Mouse (Mus musculus) intestine, embryonic 14.5 days (tissue): ENCODE results near the gene Ero1lb. TPM values are rescaled to one million over a fixed set of nuclear protein-coding genes. Genes with fewer than 3 reads are reported as not detected.
"Not testable (repeated sequence)": the region's sequence is repeated elsewhere in the genome, so short reads cannot be mapped to it uniquely, and the experiment has no call there.

Experiments used
- ATAC-seq: fragments of 200-750 bp; cut with Nextera tagmentation; replicated peaks from 2 replicates; pipeline ENCODE4 v1.8.0; 2017; ENCODE audit warnings: low read depth, moderate number of reproducible peaks, moderate TSS enrichment, moderate library complexity; ENCODE audit not compliant: low FRiP score, low TSS enrichment
- DNase-seq: peaks from one replicate; pipeline ENCODE4 v3.0.0-alpha.2; 2018; ENCODE audit warnings: low spot score
- H3K27ac ChIP-seq: fragments of 300-500 bp; sonication (generic); 2 replicates; pipeline ENCODE4 v1.5.1; 2014; ENCODE audit warnings: low read depth, mild to moderate bottlenecking, control low read depth
- H3K27me3 ChIP-seq: fragments of 300-500 bp; sonication (generic); replicated peaks from 2 replicates; pipeline ENCODE4 v1.6.1; 2014; ENCODE audit warnings: low read length, control low read depth; ENCODE audit not compliant: control insufficient read depth, insufficient read depth
- H3K36me3 ChIP-seq: fragments of 300-500 bp; sonication (generic); 2 replicates; pipeline ENCODE4 v1.6.1; 2014; ENCODE audit warnings: low read length, control low read depth; ENCODE audit not compliant: control insufficient read depth, insufficient read depth
- H3K4me1 ChIP-seq: fragments of 300-500 bp; sonication (generic); replicated peaks from 2 replicates; pipeline ENCODE4 v1.6.1; 2014; ENCODE audit warnings: low read length, control low read depth, mixed read lengths; ENCODE audit not compliant: control insufficient read depth, insufficient read depth
- H3K4me2 ChIP-seq: fragments of 300-500 bp; sonication (generic); 2 replicates; pipeline ENCODE4 v1.6.1; 2014; ENCODE audit warnings: low read length
- H3K4me3 ChIP-seq: fragments of 300-500 bp; sonication (generic); 2 replicates; pipeline ENCODE4 v1.5.1; 2014; ENCODE audit warnings: low read depth, low read length, control low read depth, mixed read lengths
- H3K9ac ChIP-seq: fragments of 300-500 bp; sonication (generic); 2 replicates; pipeline ENCODE4 v1.6.1; 2014; ENCODE audit warnings: mild to moderate bottlenecking, low read length
- H3K9me3 ChIP-seq: fragments of 300-500 bp; sonication (generic); 2 replicates; pipeline ENCODE4 v1.6.1; 2016; ENCODE audit warnings: low read length, control low read depth; ENCODE audit not compliant: control insufficient read depth
- WGBS: fragments of 180-500 bp; shearing (Covaris S2); extraction: QIAGEN DNeasy Blood & Tissue Kit; methylation state at CpG from one replicate; pipeline ENCODE4 v1.1.7; 2014; 5-methylcytosine and 5-hydroxymethylcytosine counted together
- polyA plus RNA-seq: library from polyadenylated mRNA; unstranded; fragments of >200 nt; fragmentation: Nextera tagmentation; extraction: Ambion mirVana; gene quantifications from 2 replicates; pipeline ENCODE4 v1.2.1, GENCODE M21; 2014

The Ero1lb gene
- polyA plus RNA-seq, 1 experiment from 2014 or later = 6.7 TPM

GRCm38 (mm10) chr13:12562256-12562655, 3.4 kb upstream of the Ero1lb start:
- no peak for ATAC-seq
- 78% methylated on average over 4 of the region's 4 CpGs for WGBS

DNA sequence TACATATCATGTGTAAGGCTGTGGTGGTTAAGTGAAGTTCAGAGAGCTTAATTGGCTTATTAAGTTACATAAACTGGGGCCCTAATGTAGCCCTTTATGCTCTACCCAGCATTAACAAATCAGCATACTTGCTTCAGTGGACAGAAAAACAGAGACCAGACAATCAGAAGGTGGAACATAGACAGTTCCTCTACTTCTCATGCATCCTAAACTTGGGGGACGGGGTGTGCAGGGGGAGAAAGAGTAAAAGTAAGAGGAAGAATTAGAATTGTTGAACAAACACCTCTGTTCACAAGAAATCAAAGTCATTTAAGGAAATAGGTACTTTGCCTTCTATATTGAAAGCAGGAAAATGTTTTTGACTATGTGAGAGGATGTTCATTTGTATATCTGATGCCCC, 2.3 kb downstream of the Ero1lb start:
- H3K36me3 ChIP-seq = no peaks in the 10 kb centered on the region
- no peak overlapping the region for H3K4me3 ChIP-seq
- no peaks in the 10 kb centered on the region; the same call in 1 of the 2 replicates for H3K4me1 ChIP-seq
- no peak overlapping the region for H3K9ac ChIP-seq
- DNase-seq (no peak), ATAC-seq (no peak)
- 79% methylated on average over 1 of the region's 1 CpGs for WGBS
- no peaks in the 10 kb centered on the region for H3K9me3 ChIP-seq
- H3K4me2 ChIP-seq = no peak overlapping the region
- H3K27me3 ChIP-seq = no peaks in the 10 kb centered on the region
- H3K27ac ChIP-seq = no peak overlapping the region

More at GRCm38 (mm10) chr13:12562256-12562655, 3.4 kb upstream of the Ero1lb start:
- H3K27ac ChIP-seq = no peak overlapping the region
- no peak overlapping the region for H3K4me3 ChIP-seq
- no peaks in the 10 kb centered on the region; the same call in 1 of the 2 replicates for H3K4me1 ChIP-seq
- H3K4me2 ChIP-seq = no peak overlapping the region
- no peaks in the 10 kb centered on the region for H3K36me3 ChIP-seq
- H3K27me3 ChIP-seq = no peaks in the 10 kb centered on the region
- DNase-seq = no peak
- no peaks in the 10 kb centered on the region for H3K9me3 ChIP-seq
- no peak overlapping the region for H3K9ac ChIP-seq

- Histone ChIP-seq H3K9ac (no peak overlapping the region), H3K4me3 (no peak overlapping the region), H3K4me1 (no peaks in the 10 kb centered on the region; the same call in 1 of the 2 replicates), H3K36me3 (no peaks in the 10 kb centered on the region), H3K4me2 (no peak overlapping the region), H3K27ac (no peak overlapping the region), H3K9me3 (no peaks in the 10 kb centered on the region), H3K27me3 (no peaks in the 10 kb centered on the region)
- DNase-seq (no peak), ATAC-seq (no peak)
- WGBS = 64% methylated on average over 9 of the region's 9 CpGs
These were observed 3.2 kb downstream of the Ero1lb start for GRCm38 (mm10) chr13:12568597-12569469.

DNA sequence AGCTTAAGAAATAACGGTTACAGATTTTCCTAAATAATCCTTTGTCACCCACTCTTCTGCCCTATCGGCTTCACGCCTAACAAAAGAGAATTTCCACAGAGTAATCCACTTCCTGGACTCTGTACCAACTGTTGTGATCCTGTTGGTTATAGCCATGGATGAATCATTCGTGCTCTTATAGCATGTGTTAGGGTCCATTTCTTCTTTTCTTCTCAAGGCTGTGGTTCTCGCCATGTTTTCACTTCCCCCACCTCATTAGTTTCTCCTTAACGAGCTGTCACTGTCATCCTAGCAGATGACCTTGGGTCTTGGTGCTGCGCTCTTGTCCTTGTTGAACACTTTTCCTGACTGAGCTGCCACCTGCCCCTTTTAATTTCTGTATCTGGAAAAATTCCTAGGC, 4.1 kb downstream of the Ero1lb start:
- DNase-seq (no peak), ATAC-seq (no peak)
- no peaks in the 10 kb centered on the region for H3K27me3 ChIP-seq
- no peaks in the 10 kb centered on the region for H3K9me3 ChIP-seq
- no peak overlapping the region for H3K27ac ChIP-seq
- no peaks in the 10 kb centered on the region; the same call in 1 of the 2 replicates for H3K4me1 ChIP-seq
- WGBS = 74% methylated on average over 7 of the region's 7 CpGs
- no peaks in the 10 kb centered on the region for H3K36me3 ChIP-seq
- no peak overlapping the region for H3K9ac ChIP-seq
- no peak overlapping the region for H3K4me3 ChIP-seq
- no peak overlapping the region for H3K4me2 ChIP-seq

DNA sequence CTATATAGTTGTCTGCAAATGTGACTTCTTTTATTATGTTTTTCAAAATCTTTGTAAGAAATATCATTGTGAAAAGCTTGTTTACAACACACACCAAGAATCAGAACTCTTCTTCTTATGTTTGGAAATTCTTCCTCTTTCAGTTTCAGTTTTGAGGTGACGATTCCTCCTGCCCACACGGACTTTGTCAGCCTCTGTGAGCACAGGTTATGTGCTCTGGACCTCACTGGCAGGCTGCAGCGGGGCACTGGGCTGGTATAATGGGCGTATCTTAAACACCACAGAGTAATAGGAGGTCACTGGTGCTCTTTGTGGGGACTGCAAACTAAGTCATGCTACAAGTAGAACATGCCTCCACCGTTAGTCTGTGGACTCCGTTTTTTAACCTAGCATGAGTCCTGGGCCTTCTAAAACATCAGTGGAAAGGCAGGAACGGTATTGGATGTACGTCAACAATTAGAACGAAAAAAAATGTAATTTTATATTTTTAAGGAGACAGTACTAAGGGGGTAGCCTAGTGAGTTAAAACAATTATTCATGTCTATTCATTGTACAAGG, 9.4 kb downstream of the Ero1lb start:
- H3K4me3 ChIP-seq = no peak overlapping the region
- no peak for DNase-seq
- no peaks in the 10 kb centered on the region for H3K36me3 ChIP-seq
- no peak for ATAC-seq
- no peak overlapping the region for H3K4me2 ChIP-seq
- no peaks in the 10 kb centered on the region for H3K27me3 ChIP-seq
- H3K27ac ChIP-seq = no peak overlapping the region
- no peak overlapping the region for H3K9ac ChIP-seq
- no peaks in the 10 kb centered on the region for H3K9me3 ChIP-seq
- WGBS = 84% methylated on average over 9 of the region's 9 CpGs
- H3K4me1 ChIP-seq = no peaks in the 10 kb centered on the region

- Histone ChIP-seq H3K27ac (no peak overlapping the region), H3K27me3 (no peaks in the 10 kb centered on the region), H3K9me3 (no peaks in the 10 kb centered on the region), H3K4me3 (no peak overlapping the region), H3K4me2 (no peak overlapping the region), H3K36me3 (no peaks in the 10 kb centered on the region), H3K4me1 (no peaks in the 10 kb centered on the region), H3K9ac (no peak overlapping the region)
- DNase-seq (no peak), ATAC-seq (no peak)
- WGBS = 83% methylated on average over 5 of the region's 5 CpGs
These were observed 12.5 kb downstream of the Ero1lb start for GRCm38 (mm10) chr13:12578145-12578544.

DNA sequence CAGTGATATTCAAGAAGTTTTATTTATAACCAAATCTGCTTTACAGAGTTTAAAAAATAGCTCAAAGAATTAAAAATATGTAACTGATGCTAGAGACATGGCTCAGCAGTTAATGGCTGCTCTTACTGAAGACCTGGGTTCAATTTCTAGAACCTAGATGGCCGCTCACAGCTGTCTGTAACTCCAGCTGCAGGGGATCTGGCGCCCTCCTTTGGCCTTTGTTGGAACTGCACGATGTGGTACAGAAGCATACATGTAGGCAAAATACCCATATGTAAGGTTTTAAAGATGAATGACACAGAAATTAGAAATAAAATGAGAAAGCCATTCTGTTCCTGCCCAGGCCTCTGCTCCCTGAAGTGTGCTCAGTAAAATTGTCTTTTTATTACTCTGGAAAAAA, 23.3 kb downstream of the Ero1lb start:
- no peak for ATAC-seq
- H3K4me3 ChIP-seq = no peak overlapping the region
- H3K9ac ChIP-seq = no peak overlapping the region
- no peaks in the 10 kb centered on the region for H3K9me3 ChIP-seq
- no peaks in the 10 kb centered on the region for H3K4me1 ChIP-seq
- no peak overlapping the region for H3K27ac ChIP-seq
- H3K4me2 ChIP-seq = no peak overlapping the region
- DNase-seq = peak; percentile 88
- H3K27me3 ChIP-seq = no peaks in the 10 kb centered on the region
- H3K36me3 ChIP-seq = no peaks in the 10 kb centered on the region
- 13% methylated on average over 3 of the region's 3 CpGs for WGBS

GRCm38 (mm10) chr13:12597075-12597474, 31.4 kb downstream of the Ero1lb start:
- ATAC-seq, H3K36me3 ChIP-seq, H3K9me3 ChIP-seq, H3K9ac ChIP-seq, H3K27me3 ChIP-seq, DNase-seq, H3K27ac ChIP-seq, H3K4me1 ChIP-seq, H3K4me2 ChIP-seq, H3K4me3 ChIP-seq: not testable (repeated sequence)
- 90% methylated on average over 2 of the region's 4 CpGs for WGBS

DNA sequence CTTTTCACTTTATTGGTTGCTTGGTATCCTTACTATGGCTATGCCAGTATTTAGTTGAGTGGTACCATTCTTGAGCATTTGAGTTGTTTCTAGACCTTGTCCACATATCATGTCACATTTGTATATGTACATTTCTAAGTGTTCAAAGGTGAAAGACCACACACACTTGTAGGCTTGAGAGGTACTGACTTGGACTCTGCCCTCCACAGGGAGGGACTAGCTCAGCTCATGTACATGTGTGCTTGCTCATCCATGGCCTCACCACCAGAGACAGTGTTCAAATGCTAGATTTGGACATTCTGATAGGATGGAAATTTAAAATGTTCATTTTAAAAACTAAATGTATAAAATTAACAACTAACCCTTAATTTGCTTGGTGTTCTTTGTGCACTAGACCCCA, 44.5 kb downstream of the Ero1lb start:
- H3K27me3 ChIP-seq, H3K36me3 ChIP-seq, H3K9me3 ChIP-seq, ATAC-seq, H3K27ac ChIP-seq, DNase-seq, H3K4me2 ChIP-seq, H3K9ac ChIP-seq, H3K4me1 ChIP-seq, H3K4me3 ChIP-seq: not testable (repeated sequence)
